Mouse (Mus musculus): ENCODE measurements around the gene Gm28042. TPM values are rescaled to one million over a fixed set of nuclear protein-coding genes. Genes with fewer than 3 reads are reported as not detected.
A peak's percentile ranks its signal among the peaks of the same experiment; 100 is the strongest.

Gm28042 gene
- polyA plus RNA-seq, 1 experiment from 2014 or later, result 3.8 TPM

DNA sequence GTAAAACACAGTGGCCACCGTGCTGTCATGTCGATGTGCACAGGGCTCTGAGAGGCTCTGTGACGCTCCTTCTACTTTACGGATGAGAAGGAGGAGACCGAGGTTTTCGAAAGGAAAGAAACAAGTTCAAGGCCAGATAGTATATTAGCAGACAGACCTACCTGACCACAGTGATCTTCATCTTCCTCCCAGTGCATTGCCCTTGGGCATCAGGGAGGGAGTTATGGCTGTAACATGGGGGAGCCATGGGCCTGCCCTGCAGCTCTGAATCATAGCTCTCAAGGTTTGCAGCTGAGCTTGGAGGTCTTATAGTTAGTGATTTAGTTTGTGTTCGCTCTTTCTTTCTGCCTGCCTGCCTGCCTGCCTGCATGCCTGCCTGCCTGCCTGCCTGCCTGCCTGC, 20.6 kb upstream of the Gm28042 start:
- Histone ChIP-seq H3K27me3 (ENCODE audit: control insufficient read depth, insufficient read depth, low read length) (no peaks in the 10 kb centered on the region), H3K27ac (ENCODE audit: low read depth, low read length) (no peak overlapping the region), H3K36me3 (ENCODE audit: control insufficient read depth, insufficient read depth, low read length) (no peaks in the 10 kb centered on the region), H3K9ac (ENCODE audit: low read length) (no peak overlapping the region), H3K4me2 (ENCODE audit: low read depth) (no peak overlapping the region), H3K4me1 (ENCODE audit: control insufficient read depth, insufficient read depth, low read length) (no peaks in the 10 kb centered on the region), H3K4me3 (ENCODE audit: low read depth, low read length) (no peak overlapping the region), H3K9me3 (ENCODE audit: control insufficient read depth, low read length) (no peaks in the 10 kb centered on the region)
- 91% methylated on average over 7 of the region's 7 CpGs for WGBS
- ATAC-seq (ENCODE audit: insufficient read depth, low FRiP score, low TSS enrichment) (no peak), DNase-seq (ENCODE audit: low spot score) (no peak)

DNA sequence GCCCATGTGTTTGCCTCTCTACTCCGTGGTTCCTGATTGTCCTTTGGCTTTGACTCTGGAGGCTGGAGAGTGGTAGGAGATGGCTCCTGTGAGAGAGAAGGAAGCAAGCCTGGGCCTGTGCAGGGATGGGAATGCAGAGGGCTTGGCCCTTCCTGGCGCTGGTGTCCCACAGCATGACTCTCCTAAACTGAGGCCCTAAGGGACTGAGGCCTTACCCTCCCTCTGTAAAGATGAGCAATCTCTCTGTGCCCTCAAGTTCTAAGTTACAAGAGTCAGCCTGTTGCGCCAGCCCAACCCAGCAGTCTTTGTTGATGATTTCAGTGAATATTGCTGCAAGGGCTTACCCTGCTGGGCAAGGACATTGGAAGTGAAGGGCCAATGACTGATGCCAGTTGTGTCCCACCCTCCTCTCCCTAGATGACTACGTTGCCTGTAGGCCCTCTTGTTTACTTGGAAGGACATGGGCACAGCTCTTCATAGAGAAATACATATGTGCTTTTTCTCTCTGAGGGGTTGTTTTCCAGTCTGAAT, 19.5 kb upstream of the Gm28042 start:
- H3K4me1 ChIP-seq (ENCODE audit: control insufficient read depth, insufficient read depth, low read length), result no peaks in the 10 kb centered on the region
- no peaks in the 10 kb centered on the region for H3K9me3 ChIP-seq (ENCODE audit: control insufficient read depth, low read length)
- H3K27ac ChIP-seq (ENCODE audit: low read depth, low read length), result no peak overlapping the region
- WGBS, result 92% methylated on average over 4 of the region's 4 CpGs
- no peaks in the 10 kb centered on the region for H3K27me3 ChIP-seq (ENCODE audit: control insufficient read depth, insufficient read depth, low read length)
- H3K36me3 ChIP-seq (ENCODE audit: control insufficient read depth, insufficient read depth, low read length), result no peaks in the 10 kb centered on the region
- DNase-seq (ENCODE audit: low spot score) (no peak), ATAC-seq (ENCODE audit: insufficient read depth, low FRiP score, low TSS enrichment) (no peak)
- H3K9ac ChIP-seq (ENCODE audit: low read length), result no peak overlapping the region
- H3K4me3 ChIP-seq (ENCODE audit: low read depth, low read length), result no peak overlapping the region
- H3K4me2 ChIP-seq (ENCODE audit: low read depth), result no peak overlapping the region

DNA sequence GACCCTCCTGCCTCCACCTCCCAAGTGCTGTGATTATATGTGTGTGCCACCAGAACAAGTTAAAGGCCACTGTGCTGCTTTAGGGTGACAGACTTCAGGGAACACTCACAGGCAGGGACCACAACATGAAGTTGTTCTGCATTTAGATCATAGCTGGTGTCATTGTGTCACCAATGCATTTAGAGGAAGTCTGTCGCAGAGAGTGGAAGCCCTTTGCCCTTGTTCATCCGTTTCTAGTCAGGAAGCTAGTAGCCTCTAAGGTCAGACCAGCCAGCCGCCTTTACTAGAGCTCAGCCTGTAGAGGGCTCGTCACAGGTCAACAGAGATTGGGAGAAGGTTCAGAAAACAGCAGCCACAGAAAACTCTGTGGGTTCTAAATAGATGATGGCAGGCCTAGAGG, 18.6 kb upstream of the Gm28042 start:
- Histone ChIP-seq H3K4me2 (ENCODE audit: low read depth) (no peak overlapping the region), H3K27ac (ENCODE audit: low read depth, low read length) (no peak overlapping the region), H3K4me1 (ENCODE audit: control insufficient read depth, insufficient read depth, low read length) (no peaks in the 10 kb centered on the region), H3K9ac (ENCODE audit: low read length) (no peak overlapping the region), H3K36me3 (ENCODE audit: control insufficient read depth, insufficient read depth, low read length) (no peaks in the 10 kb centered on the region), H3K27me3 (ENCODE audit: control insufficient read depth, insufficient read depth, low read length) (no peaks in the 10 kb centered on the region), H3K4me3 (ENCODE audit: low read depth, low read length) (no peak overlapping the region), H3K9me3 (ENCODE audit: control insufficient read depth, low read length) (no peaks in the 10 kb centered on the region)
- 70% methylated on average over 4 of the region's 4 CpGs for WGBS
- ATAC-seq (ENCODE audit: insufficient read depth, low FRiP score, low TSS enrichment) (no peak), DNase-seq (ENCODE audit: low spot score) (no peak)

DNA sequence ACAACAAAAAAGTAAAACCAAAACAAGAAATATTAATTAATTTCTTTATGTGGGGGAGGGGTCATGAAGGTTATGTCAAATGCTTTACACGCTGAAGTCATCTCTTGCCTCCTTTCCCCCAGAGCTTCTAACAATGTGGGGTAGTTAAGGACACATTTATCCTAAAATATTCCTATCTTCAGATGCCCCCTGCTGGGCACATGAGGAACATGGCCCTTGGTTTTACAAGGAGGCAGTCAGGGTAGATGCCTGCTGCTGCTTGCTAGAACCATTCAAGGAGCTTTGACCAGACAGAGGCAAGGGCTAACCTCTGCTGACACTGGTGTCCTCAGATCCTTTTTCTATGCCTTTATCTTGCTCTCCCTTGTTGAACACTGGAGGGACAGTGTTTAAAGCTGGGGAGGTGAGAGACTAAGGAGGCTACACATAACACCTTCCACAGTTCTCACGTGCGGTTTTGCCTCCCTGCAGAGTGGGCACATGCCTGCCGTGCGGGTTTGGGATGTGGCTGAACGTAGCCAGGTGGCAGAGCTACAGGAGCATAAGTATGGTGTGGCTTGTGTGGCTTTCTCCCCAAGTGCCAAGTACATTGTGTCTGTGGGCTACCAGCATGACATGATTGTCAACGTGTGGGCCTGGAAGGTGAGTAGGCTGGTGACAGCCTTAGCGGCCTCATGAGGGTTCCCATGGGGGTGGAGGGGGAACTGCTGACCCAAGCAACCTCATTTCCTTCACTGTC, 15.7 kb upstream of the Gm28042 start:
- Histone ChIP-seq H3K9ac (ENCODE audit: low read length) (no peak overlapping the region), H3K4me2 (ENCODE audit: low read depth) (no peak overlapping the region), H3K27ac (ENCODE audit: low read depth, low read length) (no peak overlapping the region), H3K4me3 (ENCODE audit: low read depth, low read length) (no peak overlapping the region), H3K4me1 (ENCODE audit: control insufficient read depth, insufficient read depth, low read length) (no peaks in the 10 kb centered on the region), H3K27me3 (ENCODE audit: control insufficient read depth, insufficient read depth, low read length) (no peaks in the 10 kb centered on the region), H3K9me3 (ENCODE audit: control insufficient read depth, low read length) (no peaks in the 10 kb centered on the region), H3K36me3 (ENCODE audit: control insufficient read depth, insufficient read depth, low read length) (no peaks in the 10 kb centered on the region)
- no peak for ATAC-seq (ENCODE audit: insufficient read depth, low FRiP score, low TSS enrichment)
- DNase-seq (ENCODE audit: low spot score), result peak; percentile 39
- 82% methylated on average over 8 of the region's 8 CpGs for WGBS

DNA sequence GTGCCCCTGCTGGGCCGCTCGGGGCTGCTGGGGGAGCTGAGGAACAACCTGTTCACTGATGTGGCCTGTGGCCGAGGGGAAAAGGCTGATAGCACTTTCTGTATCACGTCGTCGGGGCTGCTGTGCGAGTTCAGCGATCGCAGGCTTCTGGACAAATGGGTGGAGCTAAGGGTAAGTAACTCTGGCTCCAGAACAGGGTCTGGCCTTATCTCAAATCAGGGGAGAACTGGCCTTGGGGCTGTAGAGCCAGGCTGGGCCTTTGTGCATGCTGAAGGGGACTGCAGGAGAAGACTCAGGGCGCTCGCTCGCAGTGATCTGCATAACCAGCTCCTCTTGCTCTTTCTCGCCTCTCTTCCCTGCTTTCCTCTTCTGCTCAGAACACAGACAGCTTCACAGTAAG, 14.4 kb upstream of the Gm28042 start:
- no peaks in the 10 kb centered on the region for H3K27me3 ChIP-seq (ENCODE audit: control insufficient read depth, insufficient read depth, low read length)
- H3K9me3 ChIP-seq (ENCODE audit: control insufficient read depth, low read length), result no peaks in the 10 kb centered on the region
- no peak overlapping the region for H3K9ac ChIP-seq (ENCODE audit: low read length)
- H3K4me1 ChIP-seq (ENCODE audit: control insufficient read depth, insufficient read depth, low read length), result no peaks in the 10 kb centered on the region
- WGBS, result 88% methylated on average over 13 of the region's 13 CpGs
- H3K36me3 ChIP-seq (ENCODE audit: control insufficient read depth, insufficient read depth, low read length), result no peaks in the 10 kb centered on the region
- no peak for DNase-seq (ENCODE audit: low spot score)
- H3K4me3 ChIP-seq (ENCODE audit: low read depth, low read length), result no peak overlapping the region
- no peak overlapping the region for H3K4me2 ChIP-seq (ENCODE audit: low read depth)
- ATAC-seq (ENCODE audit: insufficient read depth, low FRiP score, low TSS enrichment), result no peak
- no peak overlapping the region for H3K27ac ChIP-seq (ENCODE audit: low read depth, low read length)

DNA sequence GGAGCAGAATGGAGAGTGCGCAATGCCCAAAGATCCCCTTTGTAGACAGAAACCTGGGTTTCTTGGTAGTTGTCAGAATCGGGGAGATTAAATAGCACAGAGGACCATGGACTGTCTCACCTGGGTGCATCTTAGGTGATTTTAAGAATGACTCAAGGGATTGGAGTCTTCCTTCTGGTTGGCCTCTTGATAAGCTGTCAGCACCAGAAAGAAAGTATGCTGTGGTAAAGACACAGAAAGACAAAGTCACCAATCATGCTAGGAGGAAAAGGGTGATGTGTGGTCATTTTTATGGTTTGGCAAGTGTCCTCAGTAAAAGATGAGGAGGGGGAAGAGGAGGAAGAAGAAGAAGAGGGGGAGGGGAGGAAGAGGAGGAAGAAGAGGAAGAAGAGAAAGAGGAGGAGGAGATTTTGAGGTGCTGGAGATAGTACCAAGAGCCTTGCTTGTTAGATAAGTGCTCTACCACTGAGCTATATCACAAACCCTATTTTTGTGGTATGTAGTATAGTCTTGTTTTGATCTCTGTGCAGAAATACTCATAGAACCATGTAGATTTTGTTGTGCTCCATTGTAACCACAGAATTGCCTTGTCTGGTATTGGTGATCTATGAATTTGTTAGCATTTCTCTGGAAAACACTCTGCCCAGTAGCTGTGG, 13.3 kb upstream of the Gm28042 start:
- DNase-seq (ENCODE audit: low spot score) (no peak), ATAC-seq (ENCODE audit: insufficient read depth, low FRiP score, low TSS enrichment) (no peak)
- no peak overlapping the region for H3K4me3 ChIP-seq (ENCODE audit: low read depth, low read length)
- H3K9ac ChIP-seq (ENCODE audit: low read length), result no peak overlapping the region
- H3K27ac ChIP-seq (ENCODE audit: low read depth, low read length), result no peak overlapping the region
- WGBS, result 99% methylated on average over 2 of the region's 2 CpGs
- H3K4me1 ChIP-seq (ENCODE audit: control insufficient read depth, insufficient read depth, low read length), result no peaks in the 10 kb centered on the region
- no peaks in the 10 kb centered on the region for H3K27me3 ChIP-seq (ENCODE audit: control insufficient read depth, insufficient read depth, low read length)
- no peak overlapping the region for H3K4me2 ChIP-seq (ENCODE audit: low read depth)
- no peaks in the 10 kb centered on the region for H3K36me3 ChIP-seq (ENCODE audit: control insufficient read depth, insufficient read depth, low read length)
- H3K9me3 ChIP-seq (ENCODE audit: control insufficient read depth, low read length), result no peaks in the 10 kb centered on the region

DNA sequence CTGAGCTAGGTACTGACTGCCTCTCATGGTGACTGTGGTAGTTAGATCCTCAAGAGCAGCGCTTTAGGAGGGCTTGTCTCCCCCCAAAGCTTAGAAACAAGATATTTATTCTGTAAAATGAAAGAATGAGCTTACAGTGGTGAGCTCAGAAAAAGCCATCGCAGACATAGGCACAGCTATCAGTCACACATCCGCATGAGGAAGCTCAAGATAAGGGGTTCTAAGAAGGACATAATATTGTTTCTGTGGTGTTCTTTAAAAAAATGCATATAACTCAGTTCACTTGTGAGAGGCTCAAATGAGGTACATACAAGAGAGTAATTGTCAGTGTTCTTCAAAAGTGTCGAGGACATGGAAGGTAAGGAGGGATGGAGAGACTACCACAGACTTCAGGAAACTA, 11.4 kb upstream of the Gm28042 start:
- 91% methylated on average over 4 of the region's 4 CpGs for WGBS
- Histone ChIP-seq H3K36me3 (ENCODE audit: control insufficient read depth, insufficient read depth, low read length) (peaks cover 4% of the 10 kb centered on the region; the same call in 1 of the 2 replicates), H3K4me2 (ENCODE audit: low read depth) (no peak overlapping the region), H3K27me3 (ENCODE audit: control insufficient read depth, insufficient read depth, low read length) (no peaks in the 10 kb centered on the region), H3K4me1 (ENCODE audit: control insufficient read depth, insufficient read depth, low read length) (no peaks in the 10 kb centered on the region), H3K9me3 (ENCODE audit: control insufficient read depth, low read length) (no peaks in the 10 kb centered on the region), H3K27ac (ENCODE audit: low read depth, low read length) (no peak overlapping the region), H3K4me3 (ENCODE audit: low read depth, low read length) (no peak overlapping the region), H3K9ac (ENCODE audit: low read length) (no peak overlapping the region)
- no peak for DNase-seq (ENCODE audit: low spot score)
- ATAC-seq (ENCODE audit: insufficient read depth, low FRiP score, low TSS enrichment), result no peak

DNA sequence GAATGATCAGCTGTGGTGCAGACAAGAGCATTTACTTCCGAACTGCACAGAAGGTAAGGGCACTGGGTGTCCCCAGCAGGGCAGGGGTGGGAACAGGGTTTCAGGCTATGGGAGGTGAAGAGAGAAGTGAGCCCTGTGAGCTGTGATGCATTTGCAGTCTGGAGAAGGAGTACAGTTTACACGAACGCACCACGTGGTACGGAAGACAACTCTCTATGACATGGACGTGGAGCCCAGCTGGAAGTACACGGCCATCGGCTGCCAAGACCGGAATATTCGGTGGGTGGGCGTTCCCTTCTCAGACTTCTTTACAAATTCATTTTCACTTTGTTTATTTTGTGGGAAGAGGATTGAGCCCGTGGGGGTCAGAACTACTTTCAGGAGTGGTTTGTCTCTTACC, 9.7 kb upstream of the Gm28042 start:
- no peaks in the 10 kb centered on the region for H3K27me3 ChIP-seq (ENCODE audit: control insufficient read depth, insufficient read depth, low read length)
- H3K4me3 ChIP-seq (ENCODE audit: low read depth, low read length), result no peak overlapping the region
- no peaks in the 10 kb centered on the region for H3K4me1 ChIP-seq (ENCODE audit: control insufficient read depth, insufficient read depth, low read length)
- no peaks in the 10 kb centered on the region for H3K9me3 ChIP-seq (ENCODE audit: control insufficient read depth, low read length)
- ATAC-seq (ENCODE audit: insufficient read depth, low FRiP score, low TSS enrichment), result no peak
- no peak overlapping the region for H3K4me2 ChIP-seq (ENCODE audit: low read depth)
- DNase-seq (ENCODE audit: low spot score), result no peak
- peaks cover 9% of the 10 kb centered on the region; the same call in 1 of the 2 replicates for H3K36me3 ChIP-seq (ENCODE audit: control insufficient read depth, insufficient read depth, low read length)
- H3K27ac ChIP-seq (ENCODE audit: low read depth, low read length), result no peak overlapping the region
- no peak overlapping the region for H3K9ac ChIP-seq (ENCODE audit: low read length)
- 92% methylated on average over 12 of the region's 12 CpGs for WGBS

DNA sequence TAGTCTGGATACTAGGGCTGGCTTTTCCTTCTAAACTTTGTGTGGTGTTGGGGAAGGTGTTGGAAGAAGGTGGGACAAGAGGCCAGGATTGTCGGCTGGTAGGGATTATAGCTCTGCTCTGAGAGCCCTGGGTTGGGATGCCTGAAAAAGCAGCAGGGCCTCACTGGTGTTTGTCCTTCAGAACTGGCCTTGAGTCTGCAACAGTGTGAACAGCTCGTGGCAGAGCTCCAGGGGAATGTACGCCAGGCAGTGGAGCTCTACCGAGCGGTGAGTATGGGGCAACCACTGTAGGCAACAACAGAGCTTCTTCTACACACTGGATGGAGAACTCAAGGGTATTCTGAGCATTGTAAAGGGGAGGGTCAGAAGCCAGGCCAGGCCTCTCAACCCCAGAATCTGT, 3.0 kb upstream of the Gm28042 start:
- Histone ChIP-seq H3K27me3 (ENCODE audit: control insufficient read depth, insufficient read depth, low read length) (no peaks in the 10 kb centered on the region), H3K9ac (ENCODE audit: low read length) (no peak overlapping the region), H3K4me2 (ENCODE audit: low read depth) (no peak overlapping the region), H3K4me3 (ENCODE audit: low read depth, low read length) (no peak overlapping the region), H3K9me3 (ENCODE audit: control insufficient read depth, low read length) (no peaks in the 10 kb centered on the region), H3K27ac (ENCODE audit: low read depth, low read length) (no peak overlapping the region), H3K36me3 (ENCODE audit: control insufficient read depth, insufficient read depth, low read length) (peaks cover 8% of the 10 kb centered on the region; the same call in 1 of the 2 replicates), H3K4me1 (ENCODE audit: control insufficient read depth, insufficient read depth, low read length) (peaks cover 7% of the 10 kb centered on the region; the same call in 1 of the 2 replicates)
- no peak for DNase-seq (ENCODE audit: low spot score)
- 82% methylated on average over 5 of the region's 5 CpGs for WGBS
- ATAC-seq (ENCODE audit: insufficient read depth, low FRiP score, low TSS enrichment), result no peak
